Mouse (Mus musculus) limb, embryonic 12.5 days (tissue): ENCODE results near the gene Myh14. TPM values are rescaled to one million over a fixed set of nuclear protein-coding genes. Genes with fewer than 3 reads are reported as not detected.
A peak's percentile ranks its signal among the peaks of the same experiment; 100 is the strongest.

ENCODE experiments used
- ATAC-seq: fragments of 200-750 bp; cut with Nextera tagmentation; 2 replicates; pipeline ENCODE4 v1.8.0; 2017; ENCODE audit warnings: low read depth, moderate TSS enrichment; ENCODE audit not compliant: insufficient number of reproducible peaks, insufficient read depth, low FRiP score, low TSS enrichment
- H3K27ac ChIP-seq: fragments of 300-500 bp; sonication (generic); 2 replicates; pipeline ENCODE4 v1.5.1; 2016; ENCODE audit warnings: mild to moderate bottlenecking, moderate library complexity
- H3K27me3 ChIP-seq: fragments of 300-500 bp; sonication (generic); 2 replicates; pipeline ENCODE4 v1.6.1; 2016; ENCODE audit warnings: mild to moderate bottlenecking, moderate library complexity
- H3K36me3 ChIP-seq: fragments of 300-500 bp; sonication (generic); 2 replicates; pipeline ENCODE4 v1.6.1; 2016; ENCODE audit warnings: mild to moderate bottlenecking, moderate library complexity
- H3K4me1 ChIP-seq: fragments of 300-500 bp; sonication (generic); replicated peaks from 2 replicates; pipeline ENCODE4 v1.6.1; 2016
- H3K4me2 ChIP-seq: fragments of 300-500 bp; sonication (generic); 2 replicates; pipeline ENCODE4 v1.6.1; 2016; ENCODE audit warnings: mild to moderate bottlenecking, moderate library complexity
- H3K4me3 ChIP-seq: fragments of 300-500 bp; sonication (generic); replicated peaks from 2 replicates; pipeline ENCODE4 v1.5.1; 2016; ENCODE audit warnings: mild to moderate bottlenecking
- H3K9ac ChIP-seq: fragments of 300-500 bp; sonication (generic); replicated peaks from 2 replicates; pipeline ENCODE4 v1.6.1; 2016; ENCODE audit warnings: mild to moderate bottlenecking, moderate library complexity
- H3K9me3 ChIP-seq: fragments of 300-500 bp; sonication (generic); 2 replicates; pipeline ENCODE4 v1.6.1; 2016; ENCODE audit warnings: mild to moderate bottlenecking, moderate library complexity
- WGBS: fragments of 180-500 bp; shearing (Covaris S2); methylation state at CpG from one replicate; pipeline ENCODE4 v1.1.7; 2016; 5-methylcytosine and 5-hydroxymethylcytosine counted together
- polyA plus RNA-seq: library from polyadenylated mRNA; unstranded; fragments of >200 nt; fragmentation: Nextera tagmentation; extraction: Ambion mirVana; gene quantifications from 2 replicates; pipeline ENCODE4 v1.2.1, GENCODE M21; 2016

Gene Myh14
- polyA plus RNA-seq, 1 experiment from 2014 or later = 3.2 TPM

- WGBS = 9% methylated on average over 20 of the region's 20 CpGs
- no peaks in the 10 kb centered on the region for H3K36me3 ChIP-seq
- no peaks in the 10 kb centered on the region for H3K9me3 ChIP-seq
- no peak overlapping the region for H3K4me3 ChIP-seq
- no peak overlapping the region for H3K9ac ChIP-seq
- 0 out of 2 replicates have a peak, but pooled peaks have one; percentile 31 for ATAC-seq
- peak overlapping the region; percentile 15; the same call in 1 of the 2 replicates for H3K4me2 ChIP-seq
- peaks cover 12% of the 10 kb centered on the region; the same call in 1 of the 2 replicates for H3K4me1 ChIP-seq
- H3K27me3 ChIP-seq = peaks cover 19% of the 10 kb centered on the region
- H3K27ac ChIP-seq = no peak overlapping the region; the same call in 1 of the 2 replicates
Observed at GRCm38 (mm10) chr7:44697191-44697710, 26.6 kb upstream of the Myh14 start.

DNA sequence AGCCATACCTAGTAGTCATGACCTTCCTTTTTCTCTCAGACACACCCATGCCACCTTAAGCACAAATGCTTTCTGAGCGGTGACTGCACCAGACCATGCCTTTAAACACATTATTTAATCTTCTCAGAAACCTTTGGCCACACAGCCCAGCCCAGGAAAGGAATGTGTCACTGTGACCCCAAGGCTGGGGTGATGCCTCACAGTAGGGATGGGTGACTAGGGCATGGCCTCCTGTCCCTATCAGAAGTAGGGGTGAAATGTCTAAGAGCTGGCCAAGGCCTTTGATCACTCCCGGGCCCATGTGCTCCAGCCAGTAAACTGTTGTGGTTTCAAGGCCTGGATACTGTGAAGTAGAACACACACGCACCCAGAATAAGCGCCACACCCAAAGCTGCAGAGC is 24.6 kb upstream of the Myh14 start:
- WGBS = 87% methylated on average over 4 of the region's 4 CpGs
- ATAC-seq = no peak
- peaks cover 19% of the 10 kb centered on the region for H3K27me3 ChIP-seq
- no peaks in the 10 kb centered on the region for H3K9me3 ChIP-seq
- H3K9ac ChIP-seq = no peak overlapping the region
- H3K4me1 ChIP-seq = peaks cover 12% of the 10 kb centered on the region; the same call in 1 of the 2 replicates
- H3K36me3 ChIP-seq = no peaks in the 10 kb centered on the region
- H3K27ac ChIP-seq = no peak overlapping the region
- no peak overlapping the region for H3K4me3 ChIP-seq
- H3K4me2 ChIP-seq = no peak overlapping the region

GRCm38 (mm10) chr7:44693427-44694175 is 23.0 kb upstream of the Myh14 start:
- no peak overlapping the region for H3K9ac ChIP-seq
- H3K27ac ChIP-seq = no peak overlapping the region
- 66% methylated on average over 10 of the region's 10 CpGs for WGBS
- peaks cover 17% of the 10 kb centered on the region for H3K27me3 ChIP-seq
- no peak overlapping the region for H3K4me3 ChIP-seq
- H3K4me1 ChIP-seq = peaks cover 12% of the 10 kb centered on the region; the same call in 1 of the 2 replicates
- no peaks in the 10 kb centered on the region for H3K36me3 ChIP-seq
- no peak overlapping the region for H3K4me2 ChIP-seq
- H3K9me3 ChIP-seq = no peaks in the 10 kb centered on the region
- ATAC-seq = no peak

- WGBS = 82% methylated on average over 7 of the region's 7 CpGs
Observed at GRCm38 (mm10) chr7:44689331-44689730, 18.7 kb upstream of the Myh14 start.

DNA sequence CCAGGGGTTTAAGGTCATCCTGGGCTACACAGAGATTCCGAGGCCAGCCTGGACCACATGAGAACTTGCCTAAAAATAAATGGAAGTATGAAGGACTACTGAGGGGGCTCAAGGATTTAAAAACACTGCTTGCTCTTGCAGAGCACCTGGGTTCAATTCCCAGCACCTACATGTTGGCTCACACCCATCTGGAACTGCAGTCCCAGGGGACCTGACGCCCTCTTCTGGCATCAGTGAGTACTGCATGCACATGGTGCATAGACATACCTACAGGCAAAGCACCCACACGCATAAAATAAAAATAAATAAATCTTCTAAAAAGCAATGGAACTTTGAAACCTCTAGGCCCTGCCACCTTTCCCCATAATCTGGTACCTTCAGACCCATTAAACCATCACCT is 18.2 kb upstream of the Myh14 start:
- WGBS = 72% methylated on average over 3 of the region's 3 CpGs
- no peak overlapping the region for H3K4me2 ChIP-seq
- no peaks in the 10 kb centered on the region for H3K9me3 ChIP-seq
- H3K9ac ChIP-seq = no peak overlapping the region
- H3K36me3 ChIP-seq = no peaks in the 10 kb centered on the region
- ATAC-seq = no peak
- 0 out of 2 replicates have a peak, but pooled peaks cover 3% of the 10 kb centered on the region for H3K27me3 ChIP-seq
- H3K27ac ChIP-seq = no peak overlapping the region
- no peak overlapping the region for H3K4me3 ChIP-seq
- no peaks in the 10 kb centered on the region for H3K4me1 ChIP-seq

More at GRCm38 (mm10) chr7:44689331-44689730, 18.7 kb upstream of the Myh14 start:
- Histone ChIP-seq H3K9ac (no peak overlapping the region), H3K4me1 (no peaks in the 10 kb centered on the region), H3K9me3 (no peaks in the 10 kb centered on the region), H3K4me3 (no peak overlapping the region), H3K4me2 (no peak overlapping the region), H3K27ac (no peak overlapping the region), H3K36me3 (no peaks in the 10 kb centered on the region), H3K27me3 (0 out of 2 replicates have a peak, but pooled peaks cover 3% of the 10 kb centered on the region)
- no peak for ATAC-seq

DNA sequence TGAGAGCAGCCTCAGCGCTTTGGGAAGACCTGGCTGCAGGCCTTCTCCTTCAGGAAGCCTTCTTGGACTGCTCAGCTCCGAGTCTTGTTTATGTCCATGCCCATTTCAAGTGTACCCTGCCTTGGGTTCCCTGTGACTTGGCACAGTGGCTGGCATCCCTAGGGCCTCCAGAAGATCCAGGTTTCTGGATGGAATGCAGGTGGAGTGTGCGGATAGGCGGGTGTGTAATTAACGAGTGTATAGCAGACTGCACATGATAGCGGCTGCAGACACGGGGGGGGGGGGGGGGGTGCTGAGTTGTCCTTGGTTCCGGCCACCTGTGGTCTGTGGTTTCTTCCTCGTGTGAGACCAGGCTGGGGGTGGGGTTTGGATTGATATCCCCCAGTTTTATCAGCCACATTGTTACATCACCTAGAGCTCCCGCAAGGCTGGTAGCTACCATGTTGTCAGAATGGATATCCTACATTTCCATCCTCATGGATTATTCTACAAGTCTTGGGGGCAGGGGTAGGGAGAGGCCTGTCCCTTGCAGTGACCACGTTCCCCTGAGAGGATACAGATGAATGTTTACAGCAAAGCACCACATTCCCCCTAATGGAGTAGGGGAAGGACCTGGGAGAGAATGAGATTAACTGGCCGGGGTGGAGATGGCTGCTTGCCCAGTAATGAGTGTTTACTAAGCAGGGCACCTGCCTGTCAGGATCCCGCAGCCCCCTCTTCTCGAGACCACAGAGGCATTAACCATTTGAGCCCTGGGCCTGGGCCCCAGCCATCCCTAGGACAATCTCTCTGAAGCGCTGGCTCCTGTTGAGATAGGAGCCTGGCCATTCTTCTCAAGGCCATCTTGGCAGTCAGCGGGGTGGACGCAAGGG is 15.1 kb upstream of the Myh14 start:
- ATAC-seq = no peak
- Histone ChIP-seq H3K9ac (no peak overlapping the region), H3K4me2 (no peak overlapping the region), H3K4me3 (no peak overlapping the region), H3K4me1 (no peaks in the 10 kb centered on the region), H3K36me3 (no peaks in the 10 kb centered on the region), H3K27me3 (0 out of 2 replicates have a peak, but pooled peaks cover 3% of the 10 kb centered on the region), H3K9me3 (no peaks in the 10 kb centered on the region), H3K27ac (no peak overlapping the region)
- whole genome bisulfite sequencing = 66% methylated on average over 17 of the region's 17 CpGs

DNA sequence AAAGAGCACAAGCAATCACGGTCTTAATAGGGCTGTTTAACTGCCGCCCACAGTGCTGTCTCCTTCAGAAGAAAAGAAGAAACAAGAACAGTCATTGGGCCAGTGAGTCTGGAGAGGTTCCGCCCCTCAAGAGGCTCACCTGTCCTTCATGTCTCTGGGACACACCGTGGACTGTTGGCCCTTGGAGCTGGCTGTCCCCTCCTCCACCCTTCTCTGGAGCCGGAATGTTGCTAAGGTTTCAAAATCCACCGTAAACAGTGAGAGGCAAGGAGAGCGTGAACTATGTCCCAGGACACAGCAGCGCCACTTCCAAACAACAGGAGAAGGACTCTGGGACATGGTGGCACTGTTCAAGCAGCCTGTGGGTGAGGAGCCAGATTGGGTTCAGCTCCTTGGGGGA is 13.0 kb upstream of the Myh14 start:
- Histone ChIP-seq H3K27ac (no peak overlapping the region), H3K36me3 (no peaks in the 10 kb centered on the region), H3K9me3 (no peaks in the 10 kb centered on the region), H3K4me3 (no peak overlapping the region), H3K4me1 (no peaks in the 10 kb centered on the region), H3K27me3 (0 out of 2 replicates have a peak, but pooled peaks cover 3% of the 10 kb centered on the region), H3K9ac (no peak overlapping the region), H3K4me2 (no peak overlapping the region)
- WGBS = 81% methylated on average over 8 of the region's 8 CpGs
- no peak for ATAC-seq

DNA sequence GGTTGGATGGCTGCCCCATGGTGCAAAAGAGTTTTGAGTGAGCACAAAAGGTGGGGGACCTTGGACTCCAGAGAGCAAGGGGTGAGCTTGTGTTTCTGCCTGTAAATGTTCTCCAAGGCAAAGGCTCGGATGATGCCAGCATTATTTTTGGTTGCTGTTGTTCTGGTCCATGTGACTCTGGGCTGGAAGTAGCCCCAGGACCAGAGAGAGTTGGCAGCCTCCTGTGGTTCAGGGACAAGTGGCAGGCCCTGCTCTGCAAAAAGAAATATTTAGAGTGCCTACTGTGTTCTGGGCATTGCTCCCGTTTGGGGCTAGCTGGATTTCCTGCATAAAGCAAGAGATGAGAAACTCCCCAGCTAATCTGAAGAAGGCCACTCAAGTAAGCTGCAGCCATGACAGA is 6.0 kb upstream of the Myh14 start:
- H3K9me3 ChIP-seq = no peaks in the 10 kb centered on the region
- no peak for ATAC-seq
- no peaks in the 10 kb centered on the region for H3K36me3 ChIP-seq
- H3K4me3 ChIP-seq = no peak overlapping the region
- no peak overlapping the region for H3K9ac ChIP-seq
- 77% methylated on average over 2 of the region's 2 CpGs for WGBS
- H3K27ac ChIP-seq = no peak overlapping the region
- no peak overlapping the region for H3K4me2 ChIP-seq
- peaks cover 10% of the 10 kb centered on the region; the same call in 1 of the 2 replicates for H3K27me3 ChIP-seq
- 0 out of 2 replicates have a peak, but pooled peaks cover 5% of the 10 kb centered on the region for H3K4me1 ChIP-seq

- no peak for ATAC-seq
- Histone ChIP-seq H3K27me3 (peaks cover 15% of the 10 kb centered on the region), H3K4me3 (no peak overlapping the region), H3K9ac (no peak overlapping the region), H3K27ac (no peak overlapping the region), H3K9me3 (no peaks in the 10 kb centered on the region), H3K4me1 (peaks cover 10% of the 10 kb centered on the region; the same call in 1 of the 2 replicates), H3K4me2 (no peak overlapping the region), H3K36me3 (no peaks in the 10 kb centered on the region)
- WGBS = 69% methylated on average over 4 of the region's 4 CpGs
Observed at GRCm38 (mm10) chr7:44676126-44676525, 5.5 kb upstream of the Myh14 start.

GRCm38 (mm10) chr7:44675171-44675570 is 4.5 kb upstream of the Myh14 start:
- Histone ChIP-seq H3K27ac (no peak overlapping the region), H3K4me1 (peaks cover 17% of the 10 kb centered on the region; the same call in 1 of the 2 replicates), H3K27me3 (peaks cover 24% of the 10 kb centered on the region), H3K4me2 (no peak overlapping the region), H3K4me3 (no peak overlapping the region), H3K36me3 (no peaks in the 10 kb centered on the region), H3K9ac (no peak overlapping the region), H3K9me3 (0 out of 2 replicates have a peak, but pooled peaks cover 3% of the 10 kb centered on the region)
- ATAC-seq = no peak
- 92% methylated on average over 6 of the region's 6 CpGs for WGBS

DNA sequence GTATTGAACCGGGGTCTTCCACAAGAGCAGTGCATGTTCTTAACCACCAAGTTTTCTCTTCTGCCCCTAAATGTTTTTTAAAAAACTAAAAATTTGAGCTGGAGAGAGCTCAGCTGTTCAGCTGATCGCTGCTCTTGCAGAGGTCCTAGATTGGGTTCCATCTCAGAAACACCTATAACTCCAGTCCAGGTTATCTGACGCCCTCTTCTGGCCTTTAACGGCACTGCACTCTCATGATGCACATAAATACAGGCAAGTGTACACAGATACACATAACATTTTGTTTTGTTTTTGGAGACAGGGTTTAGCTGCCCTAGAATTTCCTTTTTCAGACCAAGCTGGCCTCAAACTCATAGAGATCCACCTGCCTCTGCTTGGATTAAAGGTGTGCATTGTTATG is 3.9 kb upstream of the Myh14 start:
- H3K36me3 ChIP-seq = no peaks in the 10 kb centered on the region
- H3K27ac ChIP-seq = no peak overlapping the region
- 70% methylated on average over 4 of the region's 4 CpGs for WGBS
- H3K4me1 ChIP-seq = peaks cover 17% of the 10 kb centered on the region; the same call in 1 of the 2 replicates
- H3K4me3 ChIP-seq = no peak overlapping the region
- H3K9ac ChIP-seq = no peak overlapping the region
- H3K4me2 ChIP-seq = no peak overlapping the region
- peaks cover 31% of the 10 kb centered on the region for H3K27me3 ChIP-seq
- 0 out of 2 replicates have a peak, but pooled peaks cover 3% of the 10 kb centered on the region for H3K9me3 ChIP-seq
- no peak for ATAC-seq
